ENCODE assay signal across 10 mouse cellular contexts in genomic region chr9:57748137-57748536, GRCm38 (mm10). TPM values are rescaled to one million over a fixed set of nuclear protein-coding genes. Genes with fewer than 3 reads are reported as not detected.
DNase-seq lines count a peak whose midpoint lies in the region; ATAC-seq lines count a peak whose summit lies in the region.
"Had no signal": no experiment of that assay in that cellular context is flagged by ENCODE, and none has a peak within 500 bp of the region (broad histone marks: within the 10 kb centered on the region; RNA-seq: fewer than 3 reads in every experiment).

No protein-coding gene starts in this region.

- intact Hi-C loops in gastrocnemius, postnatal 14 days (cut with DNase I; ENCODE audit: low total_unique reads), result no loop called here

- no peak for ATAC-seq in activated CD4-positive, CD25-positive, alpha-beta regulatory T cell, adult 4 months

- DNase-seq in gastrocnemius, adult 18-20 months (ENCODE audit: low spot score), result peak; percentile 43
- no peak for DNase-seq in gastrocnemius, postnatal 14 days
- DNase-seq in kidney, adult 18-20 months, result peak; percentile 65
- no peak for DNase-seq in kidney, postnatal 14 days
- DNase-seq in right cerebral cortex, postnatal 4 days, result peak; percentile 44
- DNase-seq in right cerebral cortex, postnatal 25 days, result no peak
- peak; percentile 49 to 71 for DNase-seq in kidney, postnatal 36 days
- DNase-seq: adrenal gland, adult 2 months; lung, postnatal 36 days had no signal

RNA-seq across cellular contexts. Expression of gene Clk3, which starts 17.5 kb away (rescaled TPM):
- total RNA-seq in gastrocnemius, adult 18-20 months (2021), result 10 to 100 TPM; 36.1 to 45.2 TPM
- 10 to 100 TPM; 36.2 to 36.5 TPM for total RNA-seq in gastrocnemius, postnatal 14 days (2021)
- polyA plus RNA-seq in activated CD4-positive, CD25-positive, alpha-beta regulatory T cell, adult 4 months (2017; shearing (Covaris generic)), result 10 to 100 TPM; 70.7 to 77.8 TPM

RNA-seq across cellular contexts. Expression of gene Edc3, which starts 39.8 kb away (rescaled TPM):
- 1 to 10 TPM; 4.7 to 5.1 TPM for total RNA-seq in gastrocnemius, adult 18-20 months (2021)
- total RNA-seq in gastrocnemius, postnatal 14 days (2021), result 1 to 10 TPM; 6.4 to 6.7 TPM
- polyA plus RNA-seq in activated CD4-positive, CD25-positive, alpha-beta regulatory T cell, adult 4 months (2017; shearing (Covaris generic)), result 10 to 100 TPM; 23.1 to 26.5 TPM

Comparison
In these comparisons a context has a peak if more than half of its experiments do, and no peak if none do; other contexts are left out.
1. DNase-seq: peak in gastrocnemius, adult 18-20 months (single experiment), kidney, adult 18-20 months (single experiment), right cerebral cortex, postnatal 4 days (single experiment) and kidney, postnatal 36 days (2 of 2); none in gastrocnemius, postnatal 14 days (single experiment), kidney, postnatal 14 days (single experiment) and right cerebral cortex, postnatal 25 days (single experiment).